Mouse (Mus musculus): ENCODE measurements around the gene Fbxw17. TPM values are rescaled to one million over a fixed set of nuclear protein-coding genes. Genes with fewer than 3 reads are reported as not detected.

Gene Fbxw17
- 10.2 and 10.6 TPM in 2 replicates for polyA plus RNA-seq (2021; fragmentation: Nextera tagmentation)
- long read RNA-seq, experiment 1, partial matches to known transcripts, result 2 of 12 reads
- long read RNA-seq, experiment 1, other reads (novel, unspliced or antisense), result 6 of 12 reads
- long read RNA-seq, experiment 2, transcript Fbxw17-201 (10 exons, 1,798 nt), result major isoform, 25 of 63 reads
- long read RNA-seq, experiment 2, partial matches to known transcripts, result 0 of 63 reads
- long read RNA-seq, experiment 2, other reads (novel, unspliced or antisense), result 37 of 63 reads

GRCm38 (mm10) chr13:50417389-50418183, at the start of gene Fbxw17:
Fbxw17 (plus strand) TSS chr13:50417864.

GRCm38 (mm10) chr13:50443812-50444211, 26.1 kb downstream of the Fbxw17 start, which contains the start of gene Gm47429:
Gm47429 (minus strand) TSS chr13:50443912.

GRCm38 (mm10) chr13:50467007-50467406, 49.3 kb downstream of the Fbxw17 start, which contains the start of gene Nutm2:
Nutm2 (plus strand) TSS chr13:50467307.

Other genes starting within 250 kb of the Fbxw17 start
- not detected in 2 replicates for gene Gm906, start 167.6 kb upstream of the Fbxw17 start, polyA plus RNA-seq (2021; fragmentation: Nextera tagmentation)
- gene Gm47429, start 26.0 kb downstream of the Fbxw17 start, polyA plus RNA-seq (2021; fragmentation: Nextera tagmentation), result not detected in 2 replicates
- gene Nutm2, start 49.4 kb downstream of the Fbxw17 start, polyA plus RNA-seq (2021; fragmentation: Nextera tagmentation), result not detected in 2 replicates
- gene Gm904, start 225.4 kb downstream of the Fbxw17 start, polyA plus RNA-seq (2021; fragmentation: Nextera tagmentation), result not detected in 2 replicates